Mouse (Mus musculus) stomach, postnatal 0 days (tissue): ENCODE measurements at regions not wholly inside any gene's neighbourhood (a gene's known extent, or its start where the extent isn't known, plus 50 kb on each side); places are given as distances from the start of the nearest gene placed in this dataset.

Experiments used
- ATAC-seq: fragments of 200-750 bp; cut with Nextera tagmentation; 2 replicates; pipeline ENCODE4 v1.8.0; 2017; ENCODE audit not compliant: low FRiP score, low TSS enrichment
- DNase-seq: peaks from one replicate; pipeline ENCODE4 v3.0.0-alpha.2; 2016; ENCODE audit warnings: low spot score
- H3K27ac ChIP-seq: fragments of 300-500 bp; sonication (generic); replicated peaks from 2 replicates; pipeline ENCODE4 v1.5.1; 2014; ENCODE audit warnings: mild to moderate bottlenecking, control low read depth
- H3K27me3 ChIP-seq: fragments of 300-500 bp; sonication (generic); 2 replicates; pipeline ENCODE4 v1.6.1; 2014; ENCODE audit warnings: low read length; ENCODE audit not compliant: control insufficient read depth, insufficient read depth
- H3K36me3 ChIP-seq: fragments of 300-500 bp; sonication (generic); 2 replicates; pipeline ENCODE4 v1.6.1; 2014; ENCODE audit warnings: low read length, mixed read lengths; ENCODE audit not compliant: control insufficient read depth, insufficient read depth
- H3K4me1 ChIP-seq: fragments of 300-500 bp; sonication (generic); replicated peaks from 2 replicates; pipeline ENCODE4 v1.6.1; 2014; ENCODE audit warnings: antibody characterized with exemption; ENCODE audit not compliant: control insufficient read depth, insufficient read depth
- H3K4me2 ChIP-seq: fragments of 300-500 bp; sonication (generic); replicated peaks from 2 replicates; pipeline ENCODE4 v1.6.1; 2014; ENCODE audit warnings: low read depth, mild to moderate bottlenecking, control low read depth, moderate library complexity
- H3K4me3 ChIP-seq: fragments of 300-500 bp; sonication (generic); 2 replicates; pipeline ENCODE4 v1.5.1; 2014; ENCODE audit warnings: low read depth, low read length, control low read depth
- H3K9ac ChIP-seq: fragments of 300-500 bp; sonication (generic); 2 replicates; pipeline ENCODE4 v1.6.1; 2014; ENCODE audit warnings: mild to moderate bottlenecking, low read length, control low read depth, mixed read lengths
- H3K9me3 ChIP-seq: fragments of 300-500 bp; sonication (generic); 2 replicates; pipeline ENCODE4 v1.6.1; 2016; ENCODE audit warnings: low read length; ENCODE audit not compliant: control insufficient read depth
- CTCF ChIP-seq: IDR thresholded peaks from 2 replicates; pipeline ENCODE4 v1.5.1; 2016; ENCODE audit warnings: antibody characterized with exemption, low read depth, mild to moderate bottlenecking, moderate library complexity
- EP300 ChIP-seq: optimal IDR thresholded peaks from 2 replicates; pipeline ENCODE3; 2016; ENCODE audit warnings: antibody characterized with exemption
- WGBS: fragments of 180-500 bp; shearing (Covaris S2); extraction: QIAGEN DNeasy Blood & Tissue Kit; methylation state at CpG from one replicate; pipeline ENCODE4 v1.1.7; 2014; 5-methylcytosine and 5-hydroxymethylcytosine counted together

GRCm38 (mm10) chr3:38248941-38249340 is 235.7 kb downstream of the Ankrd50 start:
- H3K4me1 ChIP-seq, result no peaks in the 10 kb centered on the region
- H3K27ac ChIP-seq, result no peak overlapping the region
- H3K36me3 ChIP-seq, result no peaks in the 10 kb centered on the region
- no peaks in the 10 kb centered on the region for H3K27me3 ChIP-seq
- ATAC-seq (no peak), DNase-seq (no peak)
- H3K4me2 ChIP-seq, result no peak overlapping the region
- H3K9me3 ChIP-seq, result no peaks in the 10 kb centered on the region
- no peak for TF ChIP-seq CTCF
- TF ChIP-seq EP300, result no peak
- 57% methylated on average over 1 of the region's 1 CpGs for WGBS
- no peak overlapping the region for H3K4me3 ChIP-seq
- no peak overlapping the region for H3K9ac ChIP-seq

- DNase-seq (no peak), ATAC-seq (no peak)
- 43% methylated on average over 2 of the region's 2 CpGs for WGBS
- no peaks in the 10 kb centered on the region for H3K27me3 ChIP-seq
- H3K9ac ChIP-seq, result no peak overlapping the region
- H3K4me3 ChIP-seq, result no peak overlapping the region
- no peaks in the 10 kb centered on the region for H3K9me3 ChIP-seq
- H3K36me3 ChIP-seq, result no peaks in the 10 kb centered on the region
- H3K27ac ChIP-seq, result no peak overlapping the region
- no peak for TF ChIP-seq EP300
- TF ChIP-seq CTCF, result no peak
- no peaks in the 10 kb centered on the region for H3K4me1 ChIP-seq
- no peak overlapping the region for H3K4me2 ChIP-seq
Measured at GRCm38 (mm10) chr3:38246439-38246838, 238.2 kb downstream of the Ankrd50 start.

GRCm38 (mm10) chr3:38243209-38243608 is 241.4 kb downstream of the Ankrd50 start:
- no peak for TF ChIP-seq EP300
- TF ChIP-seq CTCF, result no peak
- no peaks in the 10 kb centered on the region for H3K36me3 ChIP-seq
- H3K4me1 ChIP-seq, result no peaks in the 10 kb centered on the region
- H3K4me3 ChIP-seq, result no peak overlapping the region
- DNase-seq (no peak), ATAC-seq (no peak)
- no peak overlapping the region for H3K27ac ChIP-seq
- no peaks in the 10 kb centered on the region for H3K9me3 ChIP-seq
- no peaks in the 10 kb centered on the region for H3K27me3 ChIP-seq
- H3K9ac ChIP-seq, result no peak overlapping the region
- no peak overlapping the region for H3K4me2 ChIP-seq
- 88% methylated on average over 3 of the region's 3 CpGs for WGBS

DNA sequence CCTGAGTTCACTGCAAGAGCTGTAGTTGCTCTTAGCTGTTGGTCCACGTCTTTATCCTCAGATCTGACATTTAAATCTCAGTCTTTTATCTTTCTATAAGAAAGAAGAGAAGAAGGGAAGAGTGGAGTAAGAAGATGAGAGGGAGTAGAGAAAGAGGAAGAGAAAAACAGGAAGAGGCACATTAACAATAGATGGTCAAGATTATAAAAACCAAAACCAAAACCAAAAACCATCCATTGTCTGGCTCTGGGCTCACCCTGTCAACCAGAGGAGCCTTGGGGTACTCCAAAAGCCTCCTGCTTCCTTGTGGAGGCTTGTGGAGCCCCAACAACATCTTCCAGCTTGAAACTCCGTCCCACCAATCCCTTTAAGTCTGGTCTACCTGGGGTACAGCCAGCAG is 247.0 kb downstream of the Ankrd50 start:
- H3K4me3 ChIP-seq, result no peak overlapping the region
- H3K9ac ChIP-seq, result no peak overlapping the region
- H3K9me3 ChIP-seq, result no peaks in the 10 kb centered on the region
- H3K27me3 ChIP-seq, result no peaks in the 10 kb centered on the region
- ATAC-seq (no peak), DNase-seq (no peak)
- WGBS, result 77% methylated on average over 2 of the region's 2 CpGs
- H3K36me3 ChIP-seq, result no peaks in the 10 kb centered on the region
- no peaks in the 10 kb centered on the region for H3K4me1 ChIP-seq
- TF ChIP-seq CTCF (no peak), EP300 (no peak)
- no peak overlapping the region for H3K4me2 ChIP-seq
- no peak overlapping the region for H3K27ac ChIP-seq

DNA sequence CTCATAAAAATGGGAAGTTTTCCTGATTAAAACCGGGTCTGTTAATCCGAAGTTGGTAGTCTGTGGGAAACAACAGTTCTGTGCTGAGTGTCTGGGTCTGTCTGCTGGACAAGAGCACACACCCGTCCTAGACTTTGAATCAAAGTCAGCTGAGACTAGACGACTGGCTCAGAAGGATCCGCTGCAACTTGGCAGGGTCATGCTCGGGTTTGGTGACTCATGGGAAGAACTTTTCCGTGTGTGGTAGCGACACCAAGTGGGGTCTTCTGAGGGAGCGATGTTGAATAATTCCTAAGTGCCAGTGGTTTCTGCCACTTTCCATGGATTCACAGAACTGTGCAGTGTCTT is 248.9 kb downstream of the Ankrd50 start:
- Histone ChIP-seq H3K4me3 (no peak overlapping the region), H3K9ac (no peak overlapping the region), H3K27me3 (no peaks in the 10 kb centered on the region), H3K4me2 (peak overlapping the region; percentile 2; the same call in 1 of the 2 replicates), H3K27ac (no peak overlapping the region), H3K9me3 (no peaks in the 10 kb centered on the region), H3K4me1 (no peaks in the 10 kb centered on the region; the same call in 1 of the 2 replicates), H3K36me3 (no peaks in the 10 kb centered on the region)
- DNase-seq (no peak), ATAC-seq (no peak)
- 61% methylated on average over 9 of the region's 9 CpGs for WGBS
- TF ChIP-seq EP300 (no peak), CTCF (peak; percentile 44)

- no peaks in the 10 kb centered on the region for H3K27me3 ChIP-seq
- TF ChIP-seq EP300 (no peak), CTCF (no peak)
- H3K9ac ChIP-seq, result no peak overlapping the region
- H3K4me3 ChIP-seq, result no peak overlapping the region
- H3K36me3 ChIP-seq, result no peaks in the 10 kb centered on the region
- H3K4me2 ChIP-seq, result peak overlapping the region; percentile 2; the same call in 1 of the 2 replicates
- no peaks in the 10 kb centered on the region for H3K9me3 ChIP-seq
- no peaks in the 10 kb centered on the region; the same call in 1 of the 2 replicates for H3K4me1 ChIP-seq
- H3K27ac ChIP-seq, result peak overlapping the region; percentile 49; the same call in 1 of the 2 replicates
- 69% methylated on average over 18 of the region's 18 CpGs for WGBS
- ATAC-seq, result no peak
- no peak for DNase-seq
Measured at GRCm38 (mm10) chr3:38235033-38235735, 249.5 kb downstream of the Ankrd50 start.
